Mouse (Mus musculus) heart, adult 9 months (tissue): ENCODE results near the gene Sgpl1.
"Not testable (repeated sequence)": the region's sequence is repeated elsewhere in the genome, so short reads cannot be mapped to it uniquely, and the experiment has no call there.

ENCODE experiments used
- DNase-seq, 2 experiments: peaks; one replicate each; pipeline ENCODE4 v3.0.0; 2022; ENCODE audit warnings: low spot score in 2 of 2

Sgpl1 gene

DNA sequence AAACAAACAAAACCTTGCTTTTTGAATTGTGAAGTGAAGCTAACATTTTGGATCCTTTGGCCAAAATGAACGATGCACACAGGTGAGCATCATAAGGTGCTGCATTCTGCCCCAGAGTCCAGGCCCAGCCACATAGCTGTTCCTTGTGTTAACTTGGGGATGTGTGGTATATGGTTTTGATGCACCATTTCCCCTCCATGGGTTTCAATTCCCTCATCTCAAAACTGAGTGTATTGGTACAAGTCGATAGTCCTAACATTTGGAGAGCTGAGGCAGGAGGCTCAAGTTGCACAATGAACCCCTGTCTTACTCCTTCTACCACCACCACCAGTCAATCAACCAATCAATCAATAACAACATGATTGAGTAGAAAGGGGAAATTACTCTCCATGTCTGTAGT is 8.9 kb upstream of the Sgpl1 start:
- DNase-seq = no peak

DNA sequence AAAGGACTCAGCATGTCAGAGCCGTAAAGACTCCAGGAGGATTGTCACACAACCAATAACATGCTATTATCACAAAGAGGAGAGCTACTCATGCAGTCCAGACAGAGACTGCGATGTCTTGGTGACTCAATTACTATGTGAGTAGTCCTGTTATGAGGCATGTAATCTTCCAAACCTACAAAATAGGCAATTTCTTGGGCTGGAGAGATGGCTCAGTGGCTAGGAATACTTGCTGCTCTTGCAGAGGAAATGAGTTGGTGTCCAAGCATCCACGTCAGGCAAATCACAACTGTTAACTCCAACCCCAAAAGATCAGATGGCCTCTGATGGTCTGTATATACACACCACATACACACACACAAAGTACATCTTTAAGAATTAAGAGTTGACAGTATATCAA is 8.1 kb upstream of the Sgpl1 start:
- no peak for DNase-seq

DNA sequence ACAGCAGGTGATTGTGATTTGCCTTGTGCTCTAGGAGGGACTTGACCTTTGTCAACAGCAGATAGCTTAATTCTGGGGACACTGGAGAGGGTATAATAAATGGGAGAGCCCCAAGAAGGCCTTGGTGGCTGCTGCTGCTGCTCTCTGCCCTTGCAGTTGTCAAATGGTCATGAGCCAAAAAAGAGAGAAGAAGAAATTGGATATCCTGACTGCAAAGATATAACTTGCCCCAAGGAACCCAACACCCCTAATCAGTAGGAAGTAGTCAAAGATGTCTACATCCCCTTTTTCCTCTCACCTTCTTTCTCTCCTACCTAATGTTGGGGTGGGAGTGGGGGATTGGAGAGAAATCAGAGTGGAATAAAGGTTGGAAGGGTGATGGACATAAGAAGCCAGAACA is 4.6 kb upstream of the Sgpl1 start:
- DNase-seq = no peak

DNA sequence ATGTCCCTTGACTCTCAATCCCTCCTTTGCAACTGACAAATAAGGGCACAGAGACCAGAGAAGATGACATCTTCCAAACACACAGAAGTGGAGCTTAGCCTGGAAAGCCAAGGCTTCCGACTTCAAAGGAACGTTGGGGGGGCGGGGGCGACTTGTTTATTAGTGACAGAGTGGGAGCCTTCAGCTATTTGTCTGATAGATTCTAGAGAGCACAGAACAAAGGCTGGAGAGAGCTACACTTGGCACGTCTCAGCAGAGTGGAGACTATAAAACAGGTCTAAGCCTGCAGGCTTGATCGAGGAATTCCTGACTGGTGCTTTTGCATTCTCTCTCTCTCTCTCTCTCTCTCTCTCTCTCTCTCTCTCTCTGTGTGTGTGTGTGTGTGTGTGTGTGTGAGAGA is 3.1 kb upstream of the Sgpl1 start:
- no peak for DNase-seq

DNA sequence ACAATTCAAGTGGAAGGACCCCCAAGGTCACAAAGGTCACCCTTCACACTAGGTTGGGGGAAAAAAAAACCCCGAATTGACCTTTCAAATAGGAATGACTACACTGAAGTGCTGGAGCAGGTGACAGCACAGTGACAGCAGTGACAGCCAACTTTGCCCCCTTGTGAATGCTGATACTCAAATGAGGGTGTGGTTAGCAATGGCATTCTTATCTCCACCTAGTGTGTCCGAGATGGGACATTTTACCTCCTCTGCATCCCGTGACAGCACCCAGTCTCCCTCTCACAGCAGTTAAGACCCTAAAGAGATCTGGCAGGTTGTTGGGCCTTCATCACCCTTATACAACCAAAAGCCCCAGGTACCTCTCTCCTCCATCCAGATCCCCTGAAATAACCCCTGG is 2.0 kb upstream of the Sgpl1 start:
- DNase-seq = no peak

DNA sequence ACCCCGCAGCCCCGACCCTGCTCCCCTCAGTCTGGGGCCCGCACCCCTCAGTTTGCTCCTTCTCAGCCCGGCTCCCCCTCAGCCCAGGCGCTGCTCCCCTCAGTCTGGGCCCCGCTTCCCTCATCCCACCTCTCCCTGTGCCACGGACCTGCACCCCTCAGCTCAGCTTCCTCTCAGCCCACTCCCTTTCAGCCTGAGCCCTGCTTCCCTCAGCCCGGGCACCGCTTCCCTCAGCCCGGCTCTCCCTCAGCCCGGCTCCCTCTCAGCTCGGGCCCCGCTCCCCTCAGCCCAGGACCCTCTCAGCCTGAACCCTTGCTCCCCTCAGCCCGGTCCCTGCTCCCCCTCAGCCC is 721 bp downstream of the Sgpl1 start:
- no peak for DNase-seq

DNA sequence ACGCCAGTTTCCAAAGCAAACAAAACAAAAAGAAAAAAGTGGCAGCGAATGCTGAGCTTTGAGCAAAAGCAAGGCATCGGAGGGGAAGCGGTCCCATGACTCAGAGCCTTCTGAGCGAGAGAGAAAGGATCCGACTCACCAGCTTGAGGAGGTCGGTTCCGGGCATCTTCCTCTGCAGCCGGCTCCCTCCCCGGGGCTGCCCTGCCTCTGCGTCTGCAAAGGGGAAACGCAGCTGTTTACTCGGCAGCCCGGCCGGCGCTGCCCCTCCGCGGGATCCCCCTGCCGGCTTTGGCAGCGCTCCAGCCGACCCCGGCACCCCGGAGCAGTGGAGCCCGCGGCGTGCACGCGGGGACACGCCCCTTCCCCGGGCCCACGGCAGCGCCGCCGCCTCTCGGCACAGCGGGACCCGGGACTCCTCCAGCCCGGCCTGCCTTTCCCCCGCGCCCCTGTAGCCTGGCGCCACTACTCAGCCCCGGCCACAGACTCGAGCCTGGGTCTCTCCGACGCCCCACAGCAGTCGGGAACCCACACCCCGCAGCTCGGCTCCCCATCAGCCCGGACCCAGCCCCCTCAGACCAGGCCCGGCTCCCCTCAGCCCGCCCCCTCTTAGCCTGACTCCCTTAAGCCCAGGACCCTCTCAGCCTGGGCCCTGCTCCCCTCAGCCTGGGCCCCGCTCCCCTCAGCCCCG is 1.2 kb downstream of the Sgpl1 start:
- DNase-seq = peak; percentile 44 to 48

DNA sequence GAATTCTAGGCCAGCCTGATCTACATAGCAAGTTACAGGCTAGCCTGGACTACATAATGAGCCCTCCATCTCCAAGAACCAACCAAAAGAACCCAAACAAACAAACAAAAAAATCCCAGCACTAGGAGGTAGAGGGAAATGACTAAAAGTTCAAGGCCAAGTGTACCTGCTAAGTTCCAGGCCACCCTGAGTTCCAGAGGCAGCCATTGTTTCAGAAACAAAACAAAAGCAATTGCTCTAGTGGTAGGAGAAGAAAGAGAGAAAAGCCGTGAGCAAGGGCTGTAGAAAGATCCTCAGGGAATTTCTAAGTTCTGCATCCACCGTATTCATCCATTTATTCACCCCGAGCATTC is 1.8 kb downstream of the Sgpl1 start:
- DNase-seq = no peak

DNA sequence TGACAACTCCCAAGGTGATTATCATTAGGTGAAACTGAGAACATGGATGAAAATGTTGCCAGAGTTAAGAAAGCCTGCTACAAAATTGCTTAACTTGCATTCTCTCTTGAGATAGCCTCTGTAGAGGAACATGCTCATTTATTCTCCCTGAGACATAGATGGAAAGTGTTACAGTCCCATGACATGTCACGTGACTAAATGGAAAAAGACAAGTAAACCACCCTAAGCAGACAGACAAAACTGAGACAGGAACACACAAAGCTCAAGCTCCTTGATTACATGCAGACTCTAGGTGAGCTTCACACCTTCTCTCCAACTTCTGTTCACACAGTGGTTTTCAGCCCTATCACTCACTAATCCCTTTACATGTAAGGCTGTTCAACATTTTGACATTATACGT is 4.2 kb downstream of the Sgpl1 start:
- no peak for DNase-seq

DNA sequence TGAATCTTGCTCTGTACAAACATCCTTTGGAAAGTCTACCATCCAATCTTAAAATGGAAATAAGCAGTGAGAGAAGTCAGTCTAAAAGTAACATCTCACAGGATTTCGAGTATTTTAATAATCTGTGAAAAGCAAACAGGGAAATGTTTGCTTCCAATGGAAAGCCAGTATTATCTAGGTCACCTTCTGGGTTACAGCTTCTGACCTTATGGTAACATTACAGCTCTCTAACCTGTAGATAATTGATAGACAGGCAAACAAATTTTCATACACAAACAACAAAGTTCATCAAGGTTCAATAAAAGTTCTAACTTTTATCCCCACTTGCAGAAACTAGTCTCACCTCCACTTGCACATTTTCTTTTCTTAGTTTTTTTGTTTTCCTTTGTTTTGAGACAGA is 9.9 kb downstream of the Sgpl1 start:
- no peak for DNase-seq

DNA sequence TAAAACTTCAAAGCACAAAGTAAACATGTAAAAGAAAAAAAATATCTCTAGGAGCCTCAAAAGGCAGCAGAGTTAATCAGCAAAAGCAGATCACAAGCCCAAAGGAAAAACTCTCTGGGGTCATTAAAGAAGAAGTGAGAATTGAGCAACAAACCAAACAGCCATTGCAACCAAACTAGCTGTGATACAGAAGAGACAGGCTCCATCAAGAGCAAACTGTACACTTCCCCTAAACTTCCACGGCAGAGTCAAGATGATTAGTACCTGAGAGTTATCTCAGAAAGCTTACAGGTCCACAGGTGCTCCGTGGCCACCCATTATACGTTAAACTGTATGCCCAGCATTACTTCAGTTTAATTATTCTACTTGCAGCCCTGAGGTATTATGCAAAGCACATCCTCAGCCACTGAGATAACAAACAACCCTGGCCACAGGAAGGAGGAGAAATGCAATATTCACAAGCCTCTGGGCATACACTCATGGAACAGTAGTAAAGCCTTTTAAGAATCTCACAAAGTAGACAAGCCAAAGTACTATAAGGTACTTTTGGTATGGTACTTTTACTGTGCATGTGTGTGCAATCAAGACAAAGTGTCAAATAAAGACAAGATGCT is 12.2 kb downstream of the Sgpl1 start:
- no peak for DNase-seq

DNA sequence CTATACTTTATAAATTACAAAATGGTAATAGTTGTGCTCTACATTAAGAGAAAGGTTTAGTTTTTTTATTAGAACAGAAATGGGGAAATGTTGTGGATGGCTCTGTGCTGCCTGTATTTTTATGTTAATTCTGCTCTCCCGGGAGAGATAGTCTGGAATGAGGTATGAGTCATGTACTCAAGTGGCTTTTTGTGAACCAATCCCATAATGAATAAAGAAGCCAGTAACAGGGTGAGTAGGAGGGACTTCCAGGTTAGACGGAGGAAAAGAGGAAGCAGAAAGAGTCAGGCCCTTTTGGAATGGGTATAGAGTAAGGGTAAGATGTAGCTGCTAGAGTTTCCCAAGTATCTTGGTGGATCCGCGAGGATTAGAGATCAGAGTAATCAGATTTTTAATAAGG is 13.5 kb downstream of the Sgpl1 start:
- no peak for DNase-seq

DNA sequence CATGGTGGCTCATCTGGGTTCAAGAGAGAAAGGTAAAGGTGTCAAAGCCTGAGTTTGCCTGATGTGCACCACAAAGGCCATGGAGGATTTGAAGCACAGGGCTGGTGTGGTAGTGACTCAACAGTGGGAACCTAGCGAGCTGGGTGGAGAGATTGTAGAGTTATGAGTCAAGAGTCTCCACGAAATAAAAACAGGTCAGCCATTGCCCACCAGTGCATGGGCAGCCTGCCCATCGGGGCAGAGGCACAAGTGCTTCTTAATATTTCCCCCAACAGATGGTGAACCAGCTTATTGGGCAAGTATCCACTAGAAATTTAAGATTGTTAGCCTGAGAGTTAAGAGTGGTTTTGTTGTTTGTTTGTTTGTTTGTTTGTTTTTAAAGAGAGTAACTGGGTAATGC is 16.5 kb downstream of the Sgpl1 start:
- no peak for DNase-seq

DNA sequence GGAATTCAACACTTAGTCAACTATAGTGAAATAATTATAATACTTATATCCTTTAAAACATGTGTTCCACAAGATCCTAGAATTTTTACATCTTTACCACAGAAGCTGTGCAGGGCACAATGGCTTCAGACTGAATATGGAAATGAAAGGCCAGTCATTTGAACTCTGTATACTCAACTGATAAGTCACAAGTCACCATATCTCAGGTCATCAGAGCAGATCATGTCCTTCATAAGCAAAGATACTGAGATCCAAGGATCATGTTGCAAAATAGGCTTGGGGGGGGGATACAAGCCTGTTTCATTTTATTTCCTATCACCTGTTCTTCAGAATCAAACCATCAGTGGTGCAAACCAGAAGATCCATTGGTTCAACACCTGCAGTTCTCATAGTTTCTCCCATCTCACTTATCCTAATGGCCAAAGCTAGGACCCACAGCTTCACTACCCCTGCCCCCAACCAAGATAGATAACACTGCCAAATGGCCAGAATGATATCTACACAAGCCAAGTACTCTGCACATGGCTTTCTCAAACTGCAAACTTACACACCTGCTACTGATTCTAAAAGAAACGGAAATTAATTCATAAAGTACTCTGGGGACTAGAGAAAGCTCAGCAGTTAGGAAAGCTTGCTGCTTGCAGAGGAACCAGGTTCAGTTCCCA is 18.7 kb downstream of the Sgpl1 start:
- DNase-seq = no peak

DNA sequence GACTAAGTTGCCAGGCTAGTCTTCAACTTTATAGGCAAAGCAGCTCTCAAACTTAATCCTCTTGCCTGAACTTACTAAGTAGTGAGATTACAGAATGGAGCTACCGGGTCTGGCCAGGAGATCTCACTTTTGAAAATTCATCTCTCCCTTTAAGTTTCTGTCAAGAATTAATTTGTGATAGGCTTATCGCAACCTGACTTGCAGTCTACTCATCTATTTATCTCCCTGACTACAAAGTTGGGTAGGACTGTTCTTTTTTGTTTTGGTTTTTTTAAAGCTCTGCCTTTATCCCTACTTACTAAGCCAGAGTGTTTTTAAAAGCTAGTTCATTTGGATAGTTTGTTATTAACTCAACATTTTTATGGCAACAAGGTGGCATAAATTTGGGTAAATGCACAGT is 23.0 kb downstream of the Sgpl1 start:
- no peak for DNase-seq

DNA sequence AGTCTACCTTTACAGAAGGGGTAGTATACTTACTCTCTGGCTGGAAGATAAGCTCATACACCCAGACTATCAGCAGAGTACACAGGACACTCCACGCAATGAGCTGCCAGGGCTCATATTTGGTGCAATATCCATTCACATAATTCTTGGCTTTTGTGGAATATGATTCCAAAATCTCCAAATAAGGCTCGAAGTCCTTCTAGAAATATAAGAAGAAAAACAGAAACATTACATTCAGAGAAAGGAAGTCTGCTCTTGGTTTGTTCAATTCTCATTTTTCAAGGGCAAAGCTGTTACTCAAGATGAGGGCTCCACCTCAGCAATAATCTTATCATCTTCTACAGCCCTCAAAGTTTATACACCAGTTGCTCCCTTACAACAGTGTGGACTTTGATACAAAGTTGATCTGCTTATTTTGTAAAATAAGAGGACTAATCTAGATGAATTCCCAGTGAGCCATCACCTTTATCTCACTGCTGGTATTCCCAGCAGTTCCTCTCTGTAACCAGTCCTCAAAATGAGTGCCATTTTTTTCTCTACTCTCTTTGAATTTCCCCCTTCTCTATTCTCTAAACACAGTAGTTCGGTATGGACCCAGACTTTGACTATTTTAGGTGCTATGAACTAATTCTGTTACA is 24.1 kb downstream of the Sgpl1 start:
- DNase-seq = no peak

DNA sequence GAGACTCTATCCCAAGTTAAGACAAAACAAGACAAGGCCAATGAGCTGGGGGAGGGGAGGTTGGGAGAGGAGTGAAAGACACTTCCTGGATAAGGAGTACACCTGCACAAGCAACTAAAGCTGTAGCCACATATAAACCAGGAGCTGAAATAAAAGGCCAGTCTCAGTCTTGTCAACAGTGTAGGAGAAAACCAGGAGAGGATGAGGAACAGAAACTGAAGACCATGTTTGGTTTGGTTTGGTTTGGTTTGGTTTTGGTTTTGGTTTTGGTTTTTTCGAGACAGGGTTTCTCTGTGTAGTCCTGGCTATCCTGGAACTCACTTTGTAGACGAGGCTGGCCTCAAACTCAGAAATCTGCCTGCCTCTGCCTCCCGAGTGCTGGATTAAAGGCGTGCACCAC is 25.8 kb downstream of the Sgpl1 start:
- DNase-seq = not testable (repeated sequence)

DNA sequence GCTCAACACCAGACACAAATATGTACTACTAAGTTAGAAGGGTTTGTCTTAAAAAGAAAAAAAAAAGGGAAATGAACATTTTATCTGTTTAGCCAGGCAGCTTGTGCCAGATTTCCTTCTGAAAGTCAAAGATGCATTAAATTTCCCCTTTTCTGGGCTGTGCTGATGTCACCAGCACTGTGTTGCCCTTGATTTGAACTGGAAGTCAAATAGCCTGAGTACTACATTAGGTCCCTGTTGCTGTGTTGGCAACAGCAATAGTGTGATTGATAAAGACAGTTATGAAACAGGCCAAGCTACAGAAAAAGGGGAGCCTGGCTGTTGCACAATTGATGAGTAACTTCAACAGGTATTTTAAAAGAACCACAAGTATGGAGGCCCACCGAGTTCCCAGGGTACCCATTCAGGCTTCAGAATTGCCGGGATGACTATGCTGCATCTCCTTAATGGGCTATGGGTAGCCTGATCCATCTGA is 33.2 kb downstream of the Sgpl1 start:
- peak in 1 of 2 experiments; percentile 12 for DNase-seq

DNA sequence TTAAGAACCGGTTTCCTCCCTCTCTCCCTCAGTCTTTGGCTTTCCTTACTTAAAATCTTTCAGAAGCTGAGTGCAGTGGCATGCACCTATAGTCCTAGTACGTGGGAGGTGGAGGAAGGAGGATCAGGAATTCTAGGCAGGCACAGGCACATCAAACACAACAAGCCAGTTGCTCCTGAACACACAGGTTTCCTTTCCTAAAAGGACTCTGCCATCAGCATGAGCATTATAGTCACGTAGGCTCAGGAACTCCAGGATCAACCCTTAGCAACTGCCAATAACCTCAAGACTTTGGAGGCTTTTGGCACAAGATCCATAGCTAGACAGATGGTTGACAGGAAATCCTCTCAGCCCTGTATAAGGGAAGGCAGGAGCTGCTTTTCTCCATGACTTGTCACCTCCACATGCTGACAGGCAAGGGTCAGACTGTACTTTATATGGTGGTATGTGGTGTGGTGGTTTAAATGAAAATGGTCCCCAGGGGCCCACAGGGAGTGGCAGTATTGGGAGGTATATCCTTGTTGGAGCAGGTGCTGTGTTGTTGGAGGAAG is 43.9 kb downstream of the Sgpl1 start:
- DNase-seq = no peak

DNA sequence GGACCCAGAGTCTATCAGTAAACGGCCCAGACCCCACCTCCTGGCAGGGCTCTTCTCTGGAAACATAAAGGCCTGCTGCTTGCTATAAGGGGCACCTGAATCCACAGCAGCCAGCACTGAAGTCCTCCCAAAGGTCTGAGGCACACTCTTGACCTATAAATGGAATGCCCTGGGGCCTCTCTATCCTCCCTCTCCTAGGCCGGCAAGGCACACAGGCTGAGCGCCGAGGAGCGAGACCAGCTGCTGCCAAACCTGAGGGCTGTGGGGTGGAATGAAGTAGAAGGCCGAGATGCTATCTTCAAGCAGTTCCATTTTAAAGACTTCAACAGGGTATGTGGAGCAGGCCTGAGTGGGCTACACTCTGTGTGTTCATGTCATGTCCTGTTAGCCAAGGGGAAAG is 55.6 kb downstream of the Sgpl1 start:
- DNase-seq = no peak

DNA sequence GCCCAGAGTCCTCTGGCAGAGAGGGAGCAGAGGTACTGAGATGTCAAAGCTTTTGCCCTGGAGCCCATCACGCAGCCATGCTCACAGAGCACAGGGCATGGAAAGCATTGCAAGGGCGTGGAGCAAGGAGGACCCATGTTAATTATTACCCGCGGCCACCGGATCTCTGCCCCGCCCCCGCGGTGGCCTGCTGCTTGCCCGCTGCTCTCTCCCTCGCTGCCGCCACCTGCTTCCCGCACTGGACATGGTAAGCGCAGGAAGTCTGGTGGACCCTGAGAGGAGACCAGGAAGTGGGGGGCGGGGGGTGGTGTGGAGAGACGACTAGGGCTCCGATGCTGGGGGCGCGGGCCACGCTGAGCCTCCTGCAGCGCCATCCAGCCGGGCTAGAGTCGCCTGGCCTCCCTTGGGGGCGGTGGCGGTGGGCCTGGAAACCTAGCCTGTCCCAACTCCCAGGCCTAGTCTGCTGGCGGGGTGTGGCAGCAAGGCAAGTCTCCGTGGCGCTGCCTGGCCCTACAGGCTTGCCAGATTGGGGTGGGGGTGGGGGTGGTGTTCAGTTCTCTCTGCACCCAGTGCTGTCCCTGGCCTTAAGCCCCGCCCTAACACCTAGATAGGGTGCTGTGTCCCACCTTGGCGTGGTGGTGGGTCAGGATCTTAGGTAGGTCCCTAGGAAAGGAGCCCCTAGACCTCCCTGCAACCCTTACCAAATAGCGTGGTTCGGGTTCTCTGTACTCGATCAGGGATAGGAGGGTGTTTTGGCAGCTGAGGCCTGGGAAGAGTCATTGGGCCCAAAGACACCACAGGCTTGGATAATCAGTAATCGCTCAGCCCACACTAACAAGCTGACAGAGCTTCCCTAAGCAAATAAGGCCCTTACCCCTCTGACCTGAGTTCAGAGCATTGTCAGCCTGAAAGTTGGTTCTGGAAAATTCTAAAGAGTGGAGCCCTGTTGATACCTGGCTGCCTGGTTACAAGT is 58.0 kb downstream of the Sgpl1 start, which contains the start of gene Pcbd1:
Pcbd1 (plus strand) TSS at position 162 of the 973 bp plus-strand sequence.
- DNase-seq = no peak
